Comparison of ENCODE assay signal across 8 mouse cellular contexts in genomic region chr14:24181811-24182506, GRCm38 (mm10).
A peak's percentile ranks its signal among the peaks of the same experiment; 100 is the strongest.
DNase-seq lines count a peak whose midpoint lies in the region; ATAC-seq and TF ChIP-seq lines count a peak whose summit lies in the region.

No protein-coding gene starts in this region.

- no peaks in the 10 kb centered on the region for H3K9me3 ChIP-seq in hindbrain, embryonic 10.5 days
- no peaks in the 10 kb centered on the region for H3K9me3 ChIP-seq in lung, postnatal 0 days (ENCODE audit: low read length)

- ATAC-seq in lung, postnatal 0 days = peak; percentile 50
- ATAC-seq in megakaryocyte, adult 5-6 weeks (ENCODE audit: poor library complexity, severe bottlenecking) = no peak

- H3K4me3 ChIP-seq in hindbrain, embryonic 10.5 days = no peak overlapping the region
- H3K4me3 ChIP-seq in lung, postnatal 0 days (ENCODE audit: low read depth, low read length) = no peak overlapping the region

- peaks cover 30% of the 10 kb centered on the region for H3K4me1 ChIP-seq in hindbrain, embryonic 10.5 days (replicated peaks)
- H3K4me1 ChIP-seq in lung, postnatal 0 days (ENCODE audit: insufficient read depth, low read depth, low read length) = no peaks in the 10 kb centered on the region

- DNase-seq in WW6 (ENCODE audit: low read depth, low spot score) = peak; percentile 29
- peak; percentile 84 for DNase-seq in cerebellum, adult 9-10 months
- DNase-seq in forelimb bud, embryonic 11.5 days (ENCODE audit: low read depth, low spot score) = peak; percentile 85
- DNase-seq in hindbrain, embryonic 10.5 days (ENCODE audit: low spot score) = peak; percentile 75
- DNase-seq in layer of hippocampus, adult 8-10 months (ENCODE audit: low spot score in 2 of 2) = peak; percentile 68 to 84
- peak; percentile 84 for DNase-seq in lung, postnatal 0 days (ENCODE audit: low spot score)
- peak; percentile 79 for DNase-seq in right cerebral cortex, adult 18-20 months

- TF ChIP-seq EP300 in lung, postnatal 0 days (IDR thresholded peaks at IDR 0.05) = no peak

- no peak overlapping the region for H3K9ac ChIP-seq in lung, postnatal 0 days (replicated peaks; ENCODE audit: low read depth)

- H3K27me3 ChIP-seq in hindbrain, embryonic 10.5 days (ENCODE audit: insufficient read depth, poor library complexity, severe bottlenecking) = no peaks in the 10 kb centered on the region
- H3K27me3 ChIP-seq in lung, postnatal 0 days (replicated peaks; ENCODE audit: insufficient read depth, low read length) = no peaks in the 10 kb centered on the region

- peaks cover 12% of the 10 kb centered on the region for H3K36me3 ChIP-seq in hindbrain, embryonic 10.5 days
- peaks cover 3% of the 10 kb centered on the region; the same call in 1 of the 2 replicates for H3K36me3 ChIP-seq in lung, postnatal 0 days (ENCODE audit: insufficient read depth, low read length)

- TF ChIP-seq CTCF in lung, postnatal 0 days (IDR thresholded peaks at IDR 0.05) = peak; percentile 98

- WGBS in hindbrain, embryonic 10.5 days = 32% methylated on average over 10 of the region's 10 CpGs
- WGBS in lung, postnatal 0 days = 24% methylated on average over 10 of the region's 10 CpGs

- no peak overlapping the region for H3K4me2 ChIP-seq in lung, postnatal 0 days (replicated peaks; ENCODE audit: low read depth, low read length)

- peak overlapping the region; percentile 62; the same call in 1 of the 2 replicates for H3K27ac ChIP-seq in hindbrain, embryonic 10.5 days
- no peak overlapping the region for H3K27ac ChIP-seq in lung, postnatal 0 days (ENCODE audit: low read length)

Comparison
In these comparisons a context has a peak if more than half of its experiments do, and no peak if none do; other contexts are left out.
1. DNase-seq: peak in every context shown above with its lines; median percentile 85 in forelimb bud, embryonic 11.5 days; 84 in cerebellum, adult 9-10 months; 84 in lung, postnatal 0 days; 79 in right cerebral cortex, adult 18-20 months; 76 in layer of hippocampus, adult 8-10 months; 75 in hindbrain, embryonic 10.5 days; 29 in WW6.